Mouse (Mus musculus): ENCODE data around the gene Limk1. TPM values are rescaled to one million over a fixed set of nuclear protein-coding genes. Genes with fewer than 3 reads are reported as not detected.

Limk1 gene
- total and polyA plus RNA-seq, 3 experiments: 7.2 to 27.7 (median 10.8) TPM

DNA sequence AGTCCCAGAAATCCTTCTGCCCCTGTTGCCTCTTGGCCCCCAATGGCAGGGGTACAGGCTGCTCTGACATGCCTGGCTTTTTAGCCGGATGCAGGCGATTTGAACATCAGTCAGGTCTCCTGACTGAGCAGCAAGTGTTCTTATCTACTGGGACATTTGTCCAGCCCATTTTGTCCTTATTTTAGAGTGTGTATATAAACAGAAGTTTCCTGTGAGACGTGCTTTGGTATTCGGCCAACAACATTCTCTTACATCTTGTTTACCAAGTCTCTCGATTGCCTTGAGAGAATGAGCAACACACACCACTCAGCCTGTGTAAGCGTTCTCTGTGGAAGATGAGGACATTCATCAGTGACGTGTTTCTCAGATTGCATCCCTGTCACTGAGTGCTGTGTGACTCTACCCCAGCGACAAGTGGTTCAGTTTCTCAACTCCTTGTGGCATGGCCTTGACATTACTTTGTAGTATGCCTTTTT is 43.7 kb downstream of the Limk1 start:
- dilution Hi-C loops (cut with MboI; ENCODE audit: extremely low pct_ligation_motif_present, extremely low pct_unique_long_range_greater_than_20kb, low sequenced_read_pairs) (no loop called here), in situ Hi-C loops (cut with MboI; ENCODE audit: low pct_ligation_motif_present, low pct_unique_long_range_greater_than_20kb, low sequenced_read_pairs) (loop anchor here (5.0 kb wide), 1 partner anchor 43 kb away; the partner anchor contains the start of gene Limk1)
- Histone ChIP-seq H3K27ac (ENCODE audit: insufficient read depth, low read depth) (no peak overlapping the region), H3K9me3 (replicated peaks; ENCODE audit: low read length) (peaks cover 6% of the 10 kb centered on the region), H3K9ac (ENCODE audit: insufficient read depth, low read depth) (no peak overlapping the region), H3K27me3 (replicated peaks) (peaks cover 1% of the 10 kb centered on the region), H3K36me3 (replicated peaks in 1 of 2; ENCODE audit: control insufficient read depth in 1 of 2, insufficient read depth in 1 of 2, low read length in 1 of 2) (no peaks in the 10 kb centered on the region), H3K4me2 (ENCODE audit: insufficient read depth, low read depth, poor library complexity, severe bottlenecking) (no peak overlapping the region), H3K4me1 (ENCODE audit: control insufficient read depth in 1 of 2, insufficient read depth in 2 of 2) (peaks cover 2% of the 10 kb centered on the region in 2 experiments; a peak in 2 of 4 replicates), H3K4me3 (replicated peaks in 1 of 3; ENCODE audit: low read depth in 2 of 3, low read length in 2 of 3, poor library complexity in 1 of 3) (no peak overlapping the region), H3K79me2 (replicated peaks; ENCODE audit: control insufficient read depth, extremely low read depth, insufficient read depth, poor library complexity, severe bottlenecking) (no peaks in the 10 kb centered on the region)
- no peak for DNase-seq (ENCODE audit: extremely low read depth)
- no peak for TF ChIP-seq ZKSCAN1 (IDR thresholded peaks at IDR 0.05; ENCODE audit: borderline replicate concordance, low read depth, low read length)
- TF ChIP-seq MEF2A (IDR thresholded peaks at IDR 0.05; ENCODE audit: borderline replicate concordance, low read depth, low read length): no peak
- TF ChIP-seq RCOR1 (conservative IDR thresholded peaks at IDR 0.05; ENCODE audit: low read depth, low read length): no peak
- no peak for TF ChIP-seq ZMIZ1 (IDR thresholded peaks at IDR 0.05; ENCODE audit: low read depth, low read length)
- TF ChIP-seq POLR2AphosphoS2 (IDR thresholded peaks at IDR 0.05; ENCODE audit: low read depth, low read length): no peak

- Histone ChIP-seq H3K36me3 (replicated peaks in 1 of 2; ENCODE audit: control insufficient read depth in 1 of 2, insufficient read depth in 1 of 2, low read length in 1 of 2) (no peaks in the 10 kb centered on the region), H3K4me2 (ENCODE audit: insufficient read depth, low read depth, poor library complexity, severe bottlenecking) (no peak overlapping the region), H3K4me3 (replicated peaks in 1 of 3; ENCODE audit: low read depth in 2 of 3, low read length in 2 of 3, poor library complexity in 1 of 3) (no peak overlapping the region), H3K79me2 (replicated peaks; ENCODE audit: control insufficient read depth, extremely low read depth, insufficient read depth, poor library complexity, severe bottlenecking) (no peaks in the 10 kb centered on the region), H3K9me3 (replicated peaks; ENCODE audit: low read length) (peaks cover 6% of the 10 kb centered on the region), H3K27me3 (replicated peaks) (peaks cover 1% of the 10 kb centered on the region), H3K4me1 (ENCODE audit: control insufficient read depth in 1 of 2, insufficient read depth in 2 of 2) (peaks cover 2 to 3% of the 10 kb centered on the region in 2 experiments; a peak in 2 of 4 replicates), H3K9ac (ENCODE audit: insufficient read depth, low read depth) (no peak overlapping the region), H3K27ac (ENCODE audit: insufficient read depth, low read depth) (no peak overlapping the region)
- dilution Hi-C loops (cut with MboI; ENCODE audit: extremely low pct_ligation_motif_present, extremely low pct_unique_long_range_greater_than_20kb, low sequenced_read_pairs) (no loop called here), in situ Hi-C loops (cut with MboI; ENCODE audit: low pct_ligation_motif_present, low pct_unique_long_range_greater_than_20kb, low sequenced_read_pairs) (no loop called here)
- peak in 1 of 2 experiments; percentile 25; a peak in 2 of 4 replicates for TF ChIP-seq CTCF (conservative IDR thresholded peaks at IDR 0.05 in 1 of 2, IDR thresholded peaks at IDR 0.05 in 1 of 2; ENCODE audit: low read depth in 2 of 2, low read length in 2 of 2)
- TF ChIP-seq JUN (IDR thresholded peaks at IDR 0.05; ENCODE audit: insufficient read depth, low read depth, low read length): no peak
- TF ChIP-seq CHD2 (IDR thresholded peaks at IDR 0.05; ENCODE audit: low read length): no peak
- peak; percentile 7 for TF ChIP-seq RAD21 (IDR thresholded peaks at IDR 0.05; ENCODE audit: low read depth, low read length)
- 0 out of 2 replicates have a peak, but pooled peaks have one; percentile 8 for TF ChIP-seq SMC3 (IDR thresholded peaks at IDR 0.05; ENCODE audit: low read depth, low read length)
- DNase-seq (ENCODE audit: extremely low read depth): no peak
These were observed 44.3 kb downstream of the Limk1 start for GRCm38 (mm10) chr5:134644121-134644520.

DNA sequence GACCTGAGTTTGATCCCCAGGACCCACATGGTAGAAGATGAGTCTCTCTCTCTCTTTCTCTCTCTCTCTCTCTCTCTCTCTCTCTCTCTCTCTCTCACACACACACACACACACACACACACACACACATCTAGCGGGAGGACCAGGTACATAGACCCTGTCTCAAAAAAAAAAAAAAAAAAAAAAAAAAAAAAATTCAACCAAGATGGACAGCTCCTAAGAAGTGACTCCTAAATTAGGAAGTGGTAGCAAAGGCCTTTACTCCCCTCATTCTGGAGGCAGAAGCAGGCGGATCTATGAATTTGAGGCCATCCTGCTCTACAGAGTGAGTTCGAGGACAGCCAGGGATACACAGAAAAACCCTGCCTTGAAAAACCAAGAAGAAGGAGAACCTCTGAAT is 48.0 kb downstream of the Limk1 start:
- peaks cover 36% of the 10 kb centered on the region for H3K79me2 ChIP-seq (replicated peaks; ENCODE audit: control insufficient read depth, extremely low read depth, insufficient read depth, poor library complexity, severe bottlenecking)

More for the DNA sequence above, 48.0 kb downstream of the Limk1 start:
- in situ Hi-C loops (cut with MboI; ENCODE audit: low pct_ligation_motif_present, low pct_unique_long_range_greater_than_20kb, low sequenced_read_pairs): no loop called here
- Histone ChIP-seq H3K27ac (ENCODE audit: insufficient read depth, low read depth) (no peak overlapping the region), H3K36me3 (replicated peaks in 1 of 2; ENCODE audit: control insufficient read depth in 1 of 2, insufficient read depth in 1 of 2, low read length in 1 of 2) (peaks cover 5 to 16% of the 10 kb centered on the region in 2 experiments), H3K9me3 (replicated peaks; ENCODE audit: low read length) (no peaks in the 10 kb centered on the region), H3K4me2 (ENCODE audit: insufficient read depth, low read depth, poor library complexity, severe bottlenecking) (no peak overlapping the region), H3K9ac (ENCODE audit: insufficient read depth, low read depth) (no peak overlapping the region), H3K4me3 (replicated peaks in 1 of 3; ENCODE audit: low read depth in 2 of 3, low read length in 2 of 3, poor library complexity in 1 of 3) (no peak overlapping the region), H3K4me1 (ENCODE audit: control insufficient read depth in 1 of 2, insufficient read depth in 2 of 2) (peaks cover 2 to 19% of the 10 kb centered on the region in 2 experiments; a peak in 2 of 4 replicates), H3K27me3 (replicated peaks) (peaks cover 1% of the 10 kb centered on the region)
- dilution Hi-C loops (cut with MboI; ENCODE audit: extremely low pct_ligation_motif_present, extremely low pct_unique_long_range_greater_than_20kb, low sequenced_read_pairs): no loop called here
- DNase-seq (ENCODE audit: extremely low read depth): no peak
- peak; percentile 59 for TF ChIP-seq ZNF384 (IDR thresholded peaks at IDR 0.05; ENCODE audit: low read depth, low read length)
- no peak for TF ChIP-seq SMC3 (IDR thresholded peaks at IDR 0.05; ENCODE audit: low read depth, low read length)
- no peak for TF ChIP-seq KAT2A (IDR thresholded peaks at IDR 0.05; ENCODE audit: insufficient replicate concordance, low read length)
- TF ChIP-seq MAX (IDR thresholded peaks at IDR 0.05; ENCODE audit: low read length): no peak
- no peak for TF ChIP-seq E2F4 (IDR thresholded peaks at IDR 0.05; ENCODE audit: insufficient replicate concordance, low read depth, low read length)
- no peak for TF ChIP-seq JUND (conservative IDR thresholded peaks at IDR 0.05; ENCODE audit: low read depth, low read length)

Measured in CH12.LX (cell line).